Mouse (Mus musculus) cortical plate, adult 2 months (tissue): ENCODE data around the gene Anks1. TPM values are rescaled to one million over a fixed set of nuclear protein-coding genes. Genes with fewer than 3 reads are reported as not detected.
A peak's percentile ranks its signal among the peaks of the same experiment; 100 is the strongest.

ENCODE experiments used
- H3K27ac ChIP-seq: fragments of 200-500 bp; 2 replicates; pipeline ENCODE4 v1.5.1; 2012; ENCODE audit warnings: low read length, control low read depth, inconsistent platforms; ENCODE audit not compliant: insufficient read depth
- H3K4me1 ChIP-seq: fragments of 200-500 bp; 2 replicates; pipeline ENCODE4 v1.6.1; 2011; ENCODE audit warnings: low read length; ENCODE audit not compliant: control insufficient read depth, insufficient read depth
- H3K4me3 ChIP-seq: fragments of 200-500 bp; 2 replicates; pipeline ENCODE4 v1.5.1; 2011; ENCODE audit warnings: mild to moderate bottlenecking, low read length, control low read depth; ENCODE audit not compliant: insufficient read depth
- CTCF ChIP-seq: fragments of 200-500 bp; IDR thresholded peaks from 2 replicates; pipeline ENCODE4 v1.5.1; 2011; ENCODE audit warnings: mild to moderate bottlenecking, control low read depth, low read length; ENCODE audit not compliant: insufficient read depth; ENCODE audit errors: extremely low read depth
- POLR2A ChIP-seq: fragments of 200-500 bp; IDR thresholded peaks from 2 replicates; pipeline ENCODE4 v1.6.1; 2011; ENCODE audit warnings: mild to moderate bottlenecking, low read length, control low read depth; ENCODE audit not compliant: insufficient read depth; ENCODE audit errors: extremely low read depth
- polyA plus RNA-seq: library from polyadenylated mRNA; depleted of rRNA; stranded (reverse); fragments of >200 nt; gene quantifications from 2 replicates; pipeline ENCODE4 v1.2.3, GENCODE M21; 2012

The Anks1 gene
- polyA plus RNA-seq, 1 experiment: 39.8 TPM

DNA sequence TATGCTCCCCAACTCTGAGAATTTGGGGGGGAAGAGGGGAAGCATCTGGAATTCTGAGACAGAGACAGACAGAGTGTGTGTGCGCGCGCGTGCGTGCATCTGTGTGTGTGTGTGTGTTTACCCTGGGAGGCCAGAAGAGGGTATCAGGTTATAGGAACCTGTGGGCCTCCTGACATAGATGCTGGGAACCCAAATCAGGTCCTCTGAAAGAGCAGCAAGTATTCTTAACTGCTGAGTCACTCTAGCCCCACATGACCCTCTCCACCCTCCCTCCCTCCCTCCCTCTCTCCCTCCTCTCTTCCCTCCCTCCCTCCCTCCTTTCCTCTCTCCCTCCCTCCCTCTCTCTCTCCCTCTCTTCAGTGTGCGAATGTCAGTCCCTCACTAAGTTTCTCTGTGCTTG lies 179.6 kb downstream of the Anks1 start:
- no peak overlapping the region for H3K4me3 ChIP-seq
- no peak for TF ChIP-seq POLR2A
- no peak for TF ChIP-seq CTCF
- no peaks in the 10 kb centered on the region for H3K4me1 ChIP-seq
- H3K27ac ChIP-seq: no peak overlapping the region

DNA sequence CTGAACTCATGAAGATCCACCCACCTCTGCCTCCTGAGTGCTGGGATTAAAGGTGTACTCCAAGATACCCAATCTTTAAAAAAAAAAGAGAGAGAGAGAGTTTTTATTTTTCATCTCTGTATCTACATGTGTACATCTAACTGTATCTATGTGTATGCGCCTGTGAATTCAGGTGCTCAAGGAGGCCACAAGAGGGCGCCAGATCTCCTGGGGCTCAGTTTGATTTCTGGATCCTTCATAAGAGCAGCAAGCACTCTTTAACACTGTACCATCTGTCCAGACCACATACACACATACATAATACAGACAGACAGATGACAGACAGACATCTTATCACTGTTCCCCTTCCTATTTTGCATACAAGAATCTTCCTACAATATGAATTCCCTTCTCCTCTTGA lies 183.2 kb downstream of the Anks1 start:
- TF ChIP-seq CTCF: 0 out of 2 replicates have a peak, but pooled peaks have one; percentile 0
- TF ChIP-seq POLR2A: no peak

DNA sequence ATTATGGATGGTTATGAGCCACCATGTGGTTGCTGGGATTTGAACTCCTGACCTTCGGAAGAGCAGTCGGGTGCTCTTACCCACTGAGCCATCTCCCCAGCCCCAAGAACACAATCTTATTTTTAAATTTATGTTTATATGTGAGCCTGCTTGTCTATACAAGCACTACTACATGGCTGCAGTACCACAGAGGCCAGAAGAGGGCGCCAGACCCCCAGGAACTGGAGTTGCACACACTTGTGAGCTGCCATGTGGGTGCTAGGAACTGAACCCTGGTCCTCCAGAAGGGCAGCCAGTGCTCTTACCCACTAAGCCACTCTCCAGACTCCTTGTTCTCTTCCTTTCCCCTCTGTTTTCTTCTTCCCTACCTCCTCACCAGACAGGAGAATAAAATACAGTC lies 184.7 kb downstream of the Anks1 start:
- Histone ChIP-seq H3K27ac (no peak overlapping the region), H3K4me3 (no peak overlapping the region), H3K4me1 (no peaks in the 10 kb centered on the region)
- no peak for TF ChIP-seq CTCF
- TF ChIP-seq POLR2A: no peak

More for the DNA sequence above, 183.2 kb downstream of the Anks1 start:
- Histone ChIP-seq H3K27ac (no peak overlapping the region), H3K4me3 (no peak overlapping the region), H3K4me1 (no peaks in the 10 kb centered on the region)

GRCm38 (mm10) chr17:28096418-28096817 lies 187.3 kb downstream of the Anks1 start:
- Histone ChIP-seq H3K4me1 (no peaks in the 10 kb centered on the region), H3K4me3 (no peak overlapping the region), H3K27ac (no peak overlapping the region)
- TF ChIP-seq CTCF: no peak
- TF ChIP-seq POLR2A: no peak

DNA sequence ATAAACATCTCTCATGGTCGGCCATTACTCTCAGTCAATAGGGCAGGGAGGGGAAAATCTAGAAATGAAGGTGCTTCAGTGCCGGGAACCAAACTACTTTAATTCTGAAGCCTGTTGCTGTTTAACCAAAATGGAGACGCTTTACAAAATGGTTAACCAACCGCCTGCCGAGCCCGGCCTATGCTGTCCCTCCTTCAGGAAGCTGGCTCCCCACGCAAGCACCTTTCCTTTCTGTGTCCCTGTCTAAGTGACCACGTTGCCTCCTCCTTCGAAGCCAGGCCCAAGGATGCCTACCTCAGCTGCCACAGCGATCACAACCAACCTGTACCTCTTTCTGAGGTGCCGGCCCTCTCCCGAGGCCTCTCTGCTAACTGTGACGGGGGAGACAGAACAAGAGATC lies 188.2 kb downstream of the Anks1 start:
- H3K4me3 ChIP-seq: no peak overlapping the region
- H3K4me1 ChIP-seq: no peaks in the 10 kb centered on the region
- no peak overlapping the region for H3K27ac ChIP-seq
- TF ChIP-seq POLR2A: no peak

- Histone ChIP-seq H3K4me1 (no peaks in the 10 kb centered on the region), H3K27ac (no peak overlapping the region), H3K4me3 (no peak overlapping the region)
- TF ChIP-seq CTCF (no peak), POLR2A (no peak)
Measured at GRCm38 (mm10) chr17:28099086-28099485, 190.0 kb downstream of the Anks1 start.

- no peak for TF ChIP-seq POLR2A
- TF ChIP-seq CTCF: no peak
- Histone ChIP-seq H3K4me3 (no peak overlapping the region), H3K27ac (no peak overlapping the region), H3K4me1 (no peaks in the 10 kb centered on the region)
Measured at GRCm38 (mm10) chr17:28100669-28101068, 191.6 kb downstream of the Anks1 start.

- no peak for TF ChIP-seq CTCF
- no peak for TF ChIP-seq POLR2A
- H3K4me3 ChIP-seq: no peak overlapping the region
- H3K4me1 ChIP-seq: no peaks in the 10 kb centered on the region
- no peak overlapping the region for H3K27ac ChIP-seq
Measured at GRCm38 (mm10) chr17:28101284-28101887, 192.3 kb downstream of the Anks1 start.

DNA sequence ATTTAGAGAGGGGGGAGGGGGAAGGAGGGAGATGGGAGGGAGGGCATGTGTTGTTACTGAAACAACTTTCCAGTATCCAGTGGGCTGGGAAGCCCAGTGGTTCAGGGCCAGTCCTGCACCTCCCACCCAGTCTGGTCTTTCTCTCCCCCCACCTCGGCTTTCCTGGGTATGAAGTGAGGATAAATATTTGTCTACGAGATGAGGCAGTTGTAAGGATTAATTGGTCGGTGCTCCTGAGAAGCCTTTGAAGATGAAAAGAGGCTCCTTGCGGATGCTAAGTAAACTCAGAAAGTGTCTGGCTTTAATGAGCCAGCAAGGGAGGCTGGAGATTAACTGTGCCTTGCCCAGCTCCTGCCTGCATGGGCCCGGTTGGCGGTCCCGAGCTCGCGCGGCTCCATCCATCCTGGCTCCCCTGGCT lies 192.8 kb downstream of the Anks1 start:
- H3K27ac ChIP-seq: no peak overlapping the region

GRCm38 (mm10) chr17:28104416-28104815 lies 195.3 kb downstream of the Anks1 start:
- no peaks in the 10 kb centered on the region for H3K4me1 ChIP-seq
- TF ChIP-seq CTCF (no peak), POLR2A (no peak)
- no peak overlapping the region for H3K4me3 ChIP-seq
- H3K27ac ChIP-seq: no peak overlapping the region

More for the DNA sequence above, 192.8 kb downstream of the Anks1 start:
- Histone ChIP-seq H3K4me3 (no peak overlapping the region), H3K4me1 (no peaks in the 10 kb centered on the region)
- TF ChIP-seq CTCF: no peak
- no peak for TF ChIP-seq POLR2A
